Mouse (Mus musculus): Measurements from ENCODE around the gene Grhl3.
"Not testable (repeated sequence)": the region's sequence is repeated elsewhere in the genome, so short reads cannot be mapped to it uniquely, and the experiment has no call there.

The Grhl3 gene

DNA sequence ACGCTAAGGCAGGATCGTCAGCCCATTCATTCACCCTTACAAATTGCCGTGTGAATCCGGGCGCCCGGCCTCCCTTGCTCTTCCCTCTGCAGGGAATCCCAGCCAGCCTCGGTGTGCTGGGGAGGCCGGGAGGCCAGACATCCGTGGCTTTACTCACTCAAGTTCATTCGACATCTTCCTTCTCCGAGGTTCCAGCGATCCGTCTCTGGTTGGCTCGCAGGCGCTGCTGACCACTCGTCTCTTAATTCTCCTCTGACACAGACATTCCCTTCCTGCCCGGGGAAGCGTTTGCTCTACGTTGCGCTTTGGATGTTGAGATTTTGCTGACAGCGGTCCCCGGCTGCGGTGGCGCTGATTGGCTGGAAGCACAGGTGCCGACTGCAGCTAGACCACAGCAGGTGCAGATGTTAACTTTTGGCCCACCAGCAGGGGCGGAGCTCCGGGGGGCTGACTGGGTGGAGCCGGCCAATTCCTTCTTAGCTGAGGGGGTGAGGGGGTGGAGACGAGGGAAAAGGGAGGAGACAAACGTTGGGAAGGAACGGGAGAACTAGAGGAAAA, at the start of gene Grhl3:
Gene Grhl3 (minus strand): TSS at position 380 of the 558 bp plus-strand sequence.
- in situ Hi-C loops (cut with MboI, MseI), result no loop called here

DNA sequence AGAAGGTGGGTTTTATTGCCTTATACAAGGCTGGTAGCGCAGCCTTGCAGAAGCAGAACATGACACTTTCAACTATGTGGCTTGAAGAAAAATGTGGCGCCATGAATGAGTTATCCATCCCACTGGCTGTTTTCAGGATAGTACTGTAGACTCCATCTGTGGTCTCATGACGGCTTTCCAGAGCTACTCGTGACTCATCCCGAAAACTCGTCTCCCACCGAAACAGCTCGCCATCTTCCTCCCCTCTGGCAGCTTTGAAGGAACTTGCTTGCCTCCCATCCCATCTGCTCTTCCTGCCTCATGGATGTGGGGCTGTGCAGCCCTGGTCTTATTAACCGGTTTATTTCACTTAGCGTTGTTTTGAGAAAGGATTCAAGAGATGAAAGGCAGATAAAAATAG, 48.9 kb upstream of the Grhl3 start:
- in situ Hi-C loops (cut with MboI, MseI), result no loop called here

DNA sequence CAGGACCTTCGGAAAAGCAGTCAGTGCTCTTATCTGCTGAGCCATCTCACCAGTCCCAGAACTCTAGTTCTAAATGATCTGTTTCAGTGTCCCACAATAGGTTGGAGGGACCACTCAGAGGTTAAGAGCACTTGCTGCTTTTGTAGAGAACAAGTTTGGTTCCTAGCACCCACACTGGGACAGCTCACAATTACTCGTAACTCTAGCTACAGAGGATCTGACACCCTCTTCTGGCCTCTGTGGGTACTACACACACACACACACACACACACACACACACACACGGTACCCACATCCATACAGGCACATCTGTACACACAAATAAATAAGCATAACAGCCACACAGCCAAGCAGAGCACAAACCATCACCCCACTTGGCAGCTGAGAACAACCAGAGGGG, 47.0 kb upstream of the Grhl3 start:
- in situ Hi-C loops (cut with MboI, MseI), result no loop called here

DNA sequence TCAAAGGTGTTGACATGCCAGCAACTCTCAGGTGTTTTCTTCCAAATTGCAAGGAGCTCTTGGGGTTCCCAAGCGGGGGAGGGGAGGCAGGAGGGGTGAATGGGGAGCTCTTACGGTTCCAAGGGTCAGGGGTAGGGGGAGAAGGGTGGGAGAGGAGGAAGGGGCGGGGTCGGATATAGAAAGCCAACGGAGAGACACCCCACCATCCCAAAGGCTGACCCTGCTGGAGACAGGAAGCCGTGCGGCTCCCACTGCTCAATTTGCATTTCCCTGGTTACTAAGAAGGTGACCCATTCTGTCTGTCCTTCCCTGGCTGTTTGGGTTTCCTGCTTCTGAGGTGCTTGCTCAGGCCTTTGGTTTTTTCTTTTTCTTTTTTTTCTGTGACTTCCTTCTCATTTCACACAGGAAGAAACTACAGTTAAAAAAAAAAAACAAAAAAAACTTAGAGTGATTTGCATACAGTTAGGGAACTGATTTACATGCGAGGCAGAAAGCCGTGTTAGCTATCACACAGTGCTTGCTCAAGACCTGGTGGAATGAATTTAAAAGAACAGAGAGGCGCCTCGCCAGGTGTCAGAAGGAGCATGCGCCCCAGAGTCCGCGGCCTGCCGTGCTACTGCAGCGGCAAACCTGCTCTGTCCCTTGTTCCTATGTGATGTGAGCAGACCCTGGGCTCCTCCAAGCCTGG, 44.5 kb upstream of the Grhl3 start:
- in situ Hi-C loops (cut with MboI, MseI), result no loop called here

DNA sequence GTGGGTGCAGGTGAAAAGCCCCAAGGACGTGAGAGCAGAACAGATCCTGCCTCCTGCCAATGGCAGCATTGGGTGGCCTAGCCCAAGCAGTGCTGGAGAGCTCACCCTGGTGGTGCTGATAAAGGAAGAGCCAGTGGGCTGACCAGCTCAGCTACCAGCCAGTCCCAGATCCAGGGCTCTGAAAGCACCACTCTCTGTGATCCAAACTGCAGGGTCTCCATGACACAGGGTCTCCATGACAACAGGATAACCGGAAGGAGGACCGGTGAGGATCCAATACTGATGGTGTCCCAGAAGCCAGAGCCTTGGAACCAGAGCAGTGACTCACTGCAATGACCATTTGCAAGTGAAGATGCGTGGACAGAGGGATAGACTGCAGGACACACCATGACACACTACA, 43.6 kb upstream of the Grhl3 start:
- in situ Hi-C loops (cut with MboI, MseI), result no loop called here

DNA sequence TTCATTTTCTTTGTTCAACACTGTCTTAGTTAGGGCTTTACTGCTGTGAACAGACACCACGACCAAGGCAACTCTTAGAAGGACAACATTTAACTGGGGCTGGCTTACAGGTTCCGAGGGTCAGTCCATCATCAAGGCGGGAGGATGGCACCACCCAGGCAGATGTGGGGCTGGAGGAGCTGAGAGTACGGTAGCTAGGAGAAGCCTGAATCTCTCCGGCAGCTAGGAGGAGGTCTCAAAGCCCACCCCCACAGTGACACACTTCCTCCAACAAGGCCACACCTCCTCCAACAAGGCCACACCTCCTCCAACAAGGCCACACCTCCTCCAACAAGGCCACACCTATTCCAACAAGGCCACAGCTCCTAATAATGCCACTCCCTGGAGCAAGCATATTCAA, 41.9 kb upstream of the Grhl3 start:
- in situ Hi-C loops (cut with MboI, MseI), result not testable (repeated sequence)

DNA sequence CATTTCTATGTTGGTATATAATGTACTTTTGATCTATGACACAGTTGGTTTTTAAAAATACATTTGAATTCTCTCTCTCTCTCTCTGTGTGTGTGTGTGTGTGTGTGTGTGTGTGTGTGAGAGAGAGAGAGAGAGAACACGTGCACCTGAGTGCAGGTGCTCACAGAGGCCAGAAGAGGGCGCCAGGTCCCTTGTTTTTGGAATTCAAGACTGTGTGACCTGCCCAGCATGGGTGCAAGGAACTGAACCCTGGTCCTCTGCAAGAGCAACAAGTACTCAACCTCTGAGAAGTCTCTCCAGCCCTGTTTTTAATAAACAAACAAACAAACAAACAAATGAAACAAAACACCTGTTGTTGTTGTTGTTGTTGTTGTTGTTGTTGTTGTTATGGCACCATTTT, 36.6 kb upstream of the Grhl3 start:
- in situ Hi-C loops (cut with MboI, MseI), result no loop called here

DNA sequence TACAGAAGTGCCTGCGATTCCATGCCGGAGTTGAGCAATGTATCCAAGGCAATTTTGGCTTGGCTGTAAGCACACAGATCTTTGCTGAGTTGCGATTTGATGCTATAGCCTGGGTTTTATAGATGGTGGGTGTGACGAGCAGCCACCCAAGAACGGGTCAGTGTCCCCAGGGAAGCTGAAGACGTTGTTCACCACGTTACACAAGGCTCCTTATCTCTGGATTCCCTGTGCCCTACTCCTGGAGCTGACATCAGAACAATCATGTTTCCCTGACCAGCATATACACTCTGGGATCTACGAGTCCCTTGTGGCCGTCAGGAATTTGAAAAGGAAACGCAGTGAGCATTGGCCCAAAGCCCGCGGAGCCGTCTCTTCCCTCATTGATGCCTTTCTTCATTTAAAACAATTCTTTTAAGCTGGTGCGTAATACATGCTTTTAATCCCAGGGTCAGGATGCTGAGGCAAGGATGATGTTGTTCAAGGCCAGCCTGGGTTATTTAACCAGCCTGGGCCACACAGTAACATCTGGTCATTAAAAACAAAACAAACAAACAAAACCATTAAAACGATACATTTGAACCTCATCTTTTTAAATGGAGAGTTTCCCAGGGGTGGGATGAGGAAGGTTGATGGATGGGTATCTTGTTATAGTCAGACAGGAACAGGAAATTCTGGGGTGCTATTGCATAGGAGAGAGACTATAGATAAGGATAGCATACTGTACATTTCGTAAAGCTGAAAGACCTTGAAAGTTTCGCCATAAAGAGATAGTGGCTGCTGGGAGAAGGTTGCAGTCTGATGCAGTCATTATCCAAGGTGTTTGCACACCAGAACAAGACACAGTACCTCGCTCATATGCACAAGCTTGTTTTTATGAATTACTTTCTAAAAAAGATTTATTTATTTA, 34.8 kb upstream of the Grhl3 start:
- in situ Hi-C loops (cut with MboI, MseI), result no loop called here

DNA sequence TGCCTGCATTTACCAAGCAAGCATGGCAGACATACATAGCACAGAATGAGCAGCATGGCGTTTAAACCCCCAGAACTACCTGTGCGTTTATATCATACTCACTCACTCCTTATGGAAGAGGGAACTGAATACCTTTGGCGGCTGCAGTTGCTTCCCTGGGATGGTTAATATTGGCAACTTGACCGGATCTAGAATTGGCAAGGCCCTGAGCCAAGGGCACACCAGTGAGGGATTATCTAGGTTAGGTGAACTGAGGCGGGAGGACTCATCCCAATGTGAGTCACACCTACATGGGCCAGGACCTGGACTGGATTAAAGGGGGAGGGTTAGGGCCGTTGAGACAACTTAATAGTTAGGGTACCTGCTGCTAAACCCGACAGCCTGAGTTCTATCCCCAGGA, 32.8 kb upstream of the Grhl3 start:
- in situ Hi-C loops (cut with MboI, MseI), result no loop called here

DNA sequence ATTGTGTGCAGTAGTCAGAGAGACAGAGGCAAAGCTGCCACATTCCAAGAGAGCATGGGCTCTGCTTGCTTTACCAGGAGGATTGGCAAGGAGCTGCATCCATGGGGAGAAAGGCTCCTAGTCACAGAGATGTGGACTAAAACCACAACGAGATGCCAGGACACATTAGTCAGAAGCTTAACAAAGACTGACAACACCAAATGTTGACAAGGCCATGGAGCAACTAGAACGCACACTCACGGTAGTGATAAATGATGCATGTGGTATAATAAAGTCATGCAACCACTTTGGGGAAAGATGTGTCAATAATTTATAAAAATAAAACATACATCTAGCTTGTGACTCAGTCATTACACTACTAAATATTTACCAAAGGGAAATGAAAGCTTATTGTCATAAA, 28.1 kb upstream of the Grhl3 start:
- in situ Hi-C loops (cut with MboI, MseI), result no loop called here

DNA sequence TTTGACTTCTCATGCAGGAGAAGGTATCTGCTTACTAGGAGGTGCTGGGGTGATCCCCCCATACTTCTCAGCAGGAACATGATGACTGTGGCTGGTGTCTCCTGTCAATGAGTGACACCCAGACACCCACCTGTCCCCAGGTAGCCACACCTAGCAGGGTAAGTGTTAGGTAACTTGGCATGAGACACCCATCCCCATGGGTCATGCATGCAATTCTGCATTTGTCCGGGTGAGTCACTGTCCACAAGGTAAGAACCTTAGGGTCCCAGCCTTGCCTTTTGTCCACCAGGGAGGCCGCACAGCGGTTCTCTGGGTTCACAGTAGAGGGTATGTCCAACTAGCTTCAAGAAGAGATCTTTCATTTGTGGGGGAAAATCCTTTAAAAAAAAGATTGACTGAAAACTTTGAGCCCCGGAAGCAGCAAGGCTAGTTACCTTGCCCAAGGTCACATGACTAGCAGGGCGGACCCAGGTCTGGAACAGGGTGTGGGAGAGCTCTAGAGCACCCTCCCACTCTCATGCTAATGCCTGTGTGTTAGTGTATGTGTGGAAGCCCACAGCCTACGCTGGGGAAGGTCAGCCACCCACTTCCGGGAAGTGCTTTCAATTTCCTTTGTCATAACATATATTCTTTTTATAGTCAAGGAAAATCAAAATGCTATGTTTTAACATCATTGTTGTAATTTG, 26.2 kb upstream of the Grhl3 start:
- in situ Hi-C loops (cut with MboI, MseI), result no loop called here

DNA sequence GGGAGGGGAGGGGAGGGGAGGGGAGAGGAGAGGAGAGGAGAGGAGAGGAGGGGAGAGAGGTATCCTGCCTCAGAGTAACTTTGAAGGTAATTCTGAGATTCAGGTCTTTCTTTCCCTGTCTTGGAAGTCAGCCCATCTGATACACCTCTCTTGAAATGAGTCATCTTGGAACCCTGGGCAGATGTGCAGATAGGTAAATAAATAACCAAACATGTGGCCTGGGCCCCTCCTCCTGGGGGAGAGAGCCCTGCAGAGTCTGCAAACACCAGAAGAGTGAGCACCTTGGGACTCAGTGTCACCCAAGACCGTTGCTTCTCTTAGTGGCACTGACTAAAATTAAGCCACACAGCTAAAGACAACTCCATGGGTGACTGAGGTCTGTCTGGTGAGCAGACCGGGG, 25.6 kb upstream of the Grhl3 start:
- in situ Hi-C loops (cut with MboI, MseI), result no loop called here

DNA sequence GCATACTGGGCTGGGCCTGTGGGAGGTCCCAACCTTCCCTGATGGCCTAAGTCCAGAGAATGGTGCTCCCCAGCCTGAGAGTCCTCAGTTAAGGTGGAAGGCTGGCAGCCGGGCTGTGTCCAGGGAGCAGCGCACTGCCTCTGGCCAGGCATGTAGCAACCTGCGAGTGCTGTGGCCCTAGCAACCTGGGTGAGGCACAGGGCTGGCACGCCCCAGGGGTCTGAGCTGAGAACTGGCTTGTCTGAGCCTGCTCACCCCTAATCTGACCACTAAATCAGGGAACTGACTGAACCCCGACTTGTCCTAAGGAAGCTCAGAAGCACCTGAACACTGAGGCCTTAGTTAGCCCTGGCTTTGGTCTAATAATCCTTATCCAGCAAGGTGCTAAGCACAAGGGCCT, 24.1 kb upstream of the Grhl3 start:
- in situ Hi-C loops (cut with MboI, MseI), result no loop called here

DNA sequence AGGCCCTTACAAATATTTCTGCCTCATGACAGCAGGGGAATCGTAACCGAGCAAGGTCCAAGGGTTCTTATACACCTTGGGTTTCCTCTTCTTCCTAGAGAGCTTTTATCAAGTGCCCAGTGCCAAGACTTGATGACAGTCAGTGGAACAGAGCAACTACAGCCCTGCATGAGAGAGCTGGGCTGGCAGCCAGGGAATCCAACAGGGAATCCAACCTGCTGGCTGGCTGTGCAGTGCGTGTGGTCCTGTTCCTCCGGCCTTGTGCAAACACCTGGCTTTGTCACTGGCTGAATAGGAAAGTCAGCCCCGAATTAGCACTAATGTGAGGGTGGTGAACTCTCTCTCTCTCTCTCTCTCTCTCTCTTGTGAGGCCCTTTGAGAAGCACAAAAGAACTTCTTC, 22.5 kb upstream of the Grhl3 start:
- in situ Hi-C loops (cut with MboI, MseI), result no loop called here

DNA sequence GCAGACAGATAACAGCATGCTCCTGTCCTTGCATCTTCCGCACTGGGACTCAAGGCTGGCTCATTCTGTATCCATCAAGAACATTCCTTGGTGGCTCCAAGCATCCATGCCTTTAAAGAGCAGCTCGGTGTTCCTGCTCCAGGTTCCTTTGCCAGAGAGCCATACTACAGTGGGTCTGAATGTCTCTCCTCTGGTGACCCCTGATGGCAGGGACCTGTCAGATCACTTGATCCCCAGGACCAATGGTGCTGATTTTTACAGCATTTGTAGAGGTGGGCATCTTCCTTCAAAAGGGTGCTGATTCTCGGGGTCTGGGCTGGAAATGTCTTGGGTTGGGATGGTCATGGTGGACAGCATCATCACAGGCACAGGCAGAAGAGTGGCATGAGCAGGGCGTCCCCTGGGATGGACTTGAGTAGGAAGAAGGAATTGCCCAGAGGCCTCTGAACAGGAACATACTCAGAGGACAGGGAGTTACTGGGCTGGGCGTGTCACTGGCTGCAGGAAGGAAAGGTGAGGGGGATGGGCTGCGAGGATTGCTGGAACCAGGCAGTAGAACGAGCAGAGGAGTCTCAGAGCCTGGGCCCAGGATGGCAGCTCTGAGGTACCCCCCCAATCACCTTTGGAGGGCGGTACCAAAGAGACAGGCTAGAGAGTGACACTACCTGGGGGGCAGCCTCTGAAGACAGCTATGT, 18.3 kb upstream of the Grhl3 start:
- in situ Hi-C loops (cut with MboI, MseI), result no loop called here

DNA sequence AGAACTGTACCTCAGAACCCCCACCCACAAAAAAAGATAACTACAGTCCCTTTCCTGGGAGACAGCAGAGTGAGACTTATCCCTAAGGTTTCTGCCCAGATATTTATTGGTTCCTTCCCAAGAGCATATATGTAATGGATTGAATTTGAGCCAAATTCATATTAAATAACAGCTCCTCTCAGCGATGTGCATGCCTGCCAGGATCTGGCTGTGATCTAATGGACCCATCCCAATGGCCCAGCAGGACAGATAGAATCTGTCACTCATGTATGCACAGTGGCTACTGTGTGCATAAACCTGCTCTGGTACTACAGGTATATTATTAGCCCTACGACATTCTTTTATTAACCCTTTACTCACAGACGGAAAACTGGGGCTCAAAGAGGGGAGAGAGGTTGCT, 17.7 kb upstream of the Grhl3 start:
- in situ Hi-C loops (cut with MboI, MseI), result no loop called here

DNA sequence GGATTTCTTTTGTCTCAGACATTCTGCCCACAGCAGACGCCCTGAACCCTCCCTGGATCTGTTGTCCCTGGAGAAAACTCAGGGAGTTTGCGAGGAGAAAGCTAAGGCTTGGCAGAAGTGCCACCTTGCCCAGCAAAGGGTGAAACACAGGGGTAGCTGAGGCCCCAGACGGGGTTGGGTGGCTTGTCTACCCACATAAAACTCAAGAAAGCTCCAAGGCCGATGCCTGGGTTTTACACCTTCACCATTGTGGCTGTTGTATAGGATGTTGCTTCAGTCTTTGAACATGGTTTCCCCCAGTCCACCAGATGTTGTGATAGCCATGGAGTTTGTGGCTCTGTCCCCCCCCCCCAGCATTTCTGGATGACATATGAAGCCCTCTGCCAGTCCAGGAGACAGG, 11.4 kb upstream of the Grhl3 start:
- in situ Hi-C loops (cut with MboI, MseI), result no loop called here

DNA sequence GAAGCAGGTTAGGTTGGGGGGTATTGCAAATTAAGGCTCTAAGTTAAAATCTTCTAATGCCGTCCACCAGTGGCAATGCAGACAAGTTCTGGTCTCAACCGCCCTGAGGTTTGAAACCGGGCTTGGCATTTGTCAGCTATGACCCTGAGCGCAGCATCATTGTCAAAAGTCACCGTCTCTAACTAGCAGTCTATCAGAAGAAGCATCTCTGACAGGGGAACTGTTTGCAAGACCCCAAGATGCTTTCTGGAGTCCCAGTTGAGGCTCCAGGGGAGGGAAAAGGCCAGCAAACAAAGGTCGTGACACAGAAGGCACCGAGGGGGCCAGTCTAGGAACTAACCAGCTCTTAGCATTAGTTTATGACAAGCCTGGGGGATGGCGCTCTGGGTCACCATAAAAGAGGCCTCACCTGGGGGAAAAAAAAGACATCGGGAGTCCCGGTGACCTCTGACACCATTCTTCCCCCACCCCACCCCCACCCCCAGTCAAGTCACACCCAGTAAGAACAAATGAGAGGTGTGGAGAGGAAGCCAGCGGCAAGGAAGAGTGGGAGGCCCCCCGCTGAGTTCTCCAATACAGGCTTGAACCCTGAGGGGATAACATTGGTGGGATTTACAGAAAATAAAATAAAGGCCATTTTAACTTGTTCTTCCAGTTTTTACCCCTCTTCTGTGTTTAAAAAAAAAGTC, 7.9 kb upstream of the Grhl3 start:
- in situ Hi-C loops (cut with MboI, MseI), result no loop called here

DNA sequence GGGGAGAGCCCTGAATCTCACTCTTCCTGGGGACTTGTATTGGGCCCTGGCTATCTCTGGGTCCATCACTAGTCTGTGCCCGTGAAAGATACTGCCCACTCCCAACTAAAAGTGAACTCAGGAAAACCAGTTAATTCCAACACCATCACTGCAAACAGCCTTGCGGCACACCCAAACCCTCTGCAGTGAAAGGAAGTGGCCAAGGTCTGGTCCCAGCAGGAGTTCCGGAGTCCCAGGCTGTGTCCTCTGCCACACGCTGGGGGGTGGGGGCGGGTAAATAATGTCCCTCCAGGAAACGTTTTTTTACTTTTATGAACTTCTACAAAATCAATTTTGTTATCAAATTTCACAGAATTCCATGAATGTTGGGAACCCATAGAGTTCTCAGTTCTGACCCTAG, 6.3 kb upstream of the Grhl3 start:
- in situ Hi-C loops (cut with MboI, MseI), result no loop called here

DNA sequence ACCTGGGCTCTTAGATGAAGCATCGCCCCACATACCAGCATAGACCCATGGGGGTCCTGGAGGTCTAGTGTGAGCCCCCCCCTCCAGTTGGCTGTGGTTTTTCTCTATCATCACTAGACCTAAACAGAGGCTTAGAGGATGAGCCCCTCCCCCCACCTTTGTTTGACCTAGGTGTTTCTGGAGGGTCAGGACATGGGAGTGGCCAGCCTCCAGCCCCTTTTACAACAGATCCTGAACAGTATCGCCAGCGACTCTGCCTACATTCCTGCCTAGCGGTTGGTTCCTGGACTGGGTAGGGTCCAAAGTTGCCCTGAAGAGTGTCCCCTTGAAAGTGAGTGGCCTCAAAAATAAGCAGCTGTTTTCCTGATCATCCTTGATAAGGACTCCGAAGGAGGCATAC, 5.1 kb upstream of the Grhl3 start:
- in situ Hi-C loops (cut with MboI, MseI), result no loop called here
